Mouse (Mus musculus): ENCODE results near the gene Cldn14. TPM values are rescaled to one million over a fixed set of nuclear protein-coding genes. Genes with fewer than 3 reads are reported as not detected.

Gene Cldn14
- polyA plus RNA-seq, 1 experiment from 2014 or later: not detected

- H3K27me3 ChIP-seq (replicated peaks; ENCODE audit: control insufficient read depth, insufficient read depth, low read length): 0 out of 2 replicates have a peak, but pooled peaks cover 5% of the 10 kb centered on the region
- no peak overlapping the region for H3K4me2 ChIP-seq (ENCODE audit: low read length)
- DNase-seq (ENCODE audit: low spot score) (no peak), ATAC-seq (no peak)
- H3K4me3 ChIP-seq (ENCODE audit: low read depth, low read length): no peak overlapping the region
- H3K9ac ChIP-seq (ENCODE audit: low read length): no peak overlapping the region
- 73% methylated on average over 17 of the region's 17 CpGs for WGBS
- H3K27ac ChIP-seq (ENCODE audit: low read depth, low read length): no peak overlapping the region
- H3K36me3 ChIP-seq (ENCODE audit: control insufficient read depth, insufficient read depth, low read length): no peaks in the 10 kb centered on the region
- H3K9me3 ChIP-seq (replicated peaks; ENCODE audit: control insufficient read depth, low read length): no peaks in the 10 kb centered on the region
- no peaks in the 10 kb centered on the region for H3K4me1 ChIP-seq (ENCODE audit: control insufficient read depth, insufficient read depth, low read length)
These were observed 76.2 kb downstream of the Cldn14 start for GRCm38 (mm10) chr16:93932185-93933168.

GRCm38 (mm10) chr16:93929370-93930032, 79.1 kb downstream of the Cldn14 start:
- Histone ChIP-seq H3K9ac (ENCODE audit: low read length) (no peak overlapping the region), H3K4me3 (ENCODE audit: low read depth, low read length) (no peak overlapping the region), H3K27ac (ENCODE audit: low read depth, low read length) (no peak overlapping the region), H3K4me1 (ENCODE audit: control insufficient read depth, insufficient read depth, low read length) (no peaks in the 10 kb centered on the region), H3K27me3 (replicated peaks; ENCODE audit: control insufficient read depth, insufficient read depth, low read length) (no peaks in the 10 kb centered on the region), H3K36me3 (ENCODE audit: control insufficient read depth, insufficient read depth, low read length) (no peaks in the 10 kb centered on the region), H3K9me3 (replicated peaks; ENCODE audit: control insufficient read depth, low read length) (no peaks in the 10 kb centered on the region), H3K4me2 (ENCODE audit: low read length) (no peak overlapping the region)
- DNase-seq (ENCODE audit: low spot score): no peak
- 93% methylated on average over 17 of the region's 17 CpGs for WGBS
- no peak for ATAC-seq

GRCm38 (mm10) chr16:93925684-93926247, 82.9 kb downstream of the Cldn14 start:
- Histone ChIP-seq H3K9ac (ENCODE audit: low read length) (no peak overlapping the region), H3K4me3 (ENCODE audit: low read depth, low read length) (no peak overlapping the region), H3K9me3 (replicated peaks; ENCODE audit: control insufficient read depth, low read length) (no peaks in the 10 kb centered on the region), H3K4me2 (ENCODE audit: low read length) (no peak overlapping the region), H3K27me3 (replicated peaks; ENCODE audit: control insufficient read depth, insufficient read depth, low read length) (no peaks in the 10 kb centered on the region), H3K36me3 (ENCODE audit: control insufficient read depth, insufficient read depth, low read length) (no peaks in the 10 kb centered on the region), H3K27ac (ENCODE audit: low read depth, low read length) (no peak overlapping the region), H3K4me1 (ENCODE audit: control insufficient read depth, insufficient read depth, low read length) (no peaks in the 10 kb centered on the region)
- no peak for ATAC-seq
- 85% methylated on average over 8 of the region's 8 CpGs for WGBS
- DNase-seq (ENCODE audit: low spot score): no peak

GRCm38 (mm10) chr16:93923788-93924187, 84.8 kb downstream of the Cldn14 start:
- 78% methylated on average over 7 of the region's 7 CpGs for WGBS
- H3K9me3 ChIP-seq (replicated peaks; ENCODE audit: control insufficient read depth, low read length): no peaks in the 10 kb centered on the region
- H3K4me1 ChIP-seq (ENCODE audit: control insufficient read depth, insufficient read depth, low read length): no peaks in the 10 kb centered on the region
- ATAC-seq: no peak
- no peak overlapping the region for H3K4me2 ChIP-seq (ENCODE audit: low read length)
- no peak for DNase-seq (ENCODE audit: low spot score)
- H3K4me3 ChIP-seq (ENCODE audit: low read depth, low read length): no peak overlapping the region
- H3K27ac ChIP-seq (ENCODE audit: low read depth, low read length): no peak overlapping the region
- no peak overlapping the region for H3K9ac ChIP-seq (ENCODE audit: low read length)
- no peaks in the 10 kb centered on the region for H3K36me3 ChIP-seq (ENCODE audit: control insufficient read depth, insufficient read depth, low read length)
- H3K27me3 ChIP-seq (replicated peaks; ENCODE audit: control insufficient read depth, insufficient read depth, low read length): no peaks in the 10 kb centered on the region

- DNase-seq (ENCODE audit: low spot score) (no peak), ATAC-seq (no peak)
- Histone ChIP-seq H3K4me3 (ENCODE audit: low read depth, low read length) (no peak overlapping the region), H3K9me3 (replicated peaks; ENCODE audit: control insufficient read depth, low read length) (no peaks in the 10 kb centered on the region), H3K4me1 (ENCODE audit: control insufficient read depth, insufficient read depth, low read length) (no peaks in the 10 kb centered on the region; the same call in 1 of the 2 replicates), H3K9ac (ENCODE audit: low read length) (no peak overlapping the region), H3K36me3 (ENCODE audit: control insufficient read depth, insufficient read depth, low read length) (no peaks in the 10 kb centered on the region), H3K27me3 (replicated peaks; ENCODE audit: control insufficient read depth, insufficient read depth, low read length) (no peaks in the 10 kb centered on the region), H3K4me2 (ENCODE audit: low read length) (no peak overlapping the region), H3K27ac (ENCODE audit: low read depth, low read length) (no peak overlapping the region)
- 79% methylated on average over 5 of the region's 5 CpGs for WGBS
These were observed 85.7 kb downstream of the Cldn14 start for GRCm38 (mm10) chr16:93922835-93923389.

GRCm38 (mm10) chr16:93920673-93921072, 88.0 kb downstream of the Cldn14 start:
- Histone ChIP-seq H3K4me2 (ENCODE audit: low read length) (no peak overlapping the region), H3K9me3 (replicated peaks; ENCODE audit: control insufficient read depth, low read length) (no peaks in the 10 kb centered on the region), H3K9ac (ENCODE audit: low read length) (no peak overlapping the region), H3K27me3 (replicated peaks; ENCODE audit: control insufficient read depth, insufficient read depth, low read length) (no peaks in the 10 kb centered on the region), H3K27ac (ENCODE audit: low read depth, low read length) (no peak overlapping the region), H3K4me1 (ENCODE audit: control insufficient read depth, insufficient read depth, low read length) (no peaks in the 10 kb centered on the region; the same call in 1 of the 2 replicates), H3K36me3 (ENCODE audit: control insufficient read depth, insufficient read depth, low read length) (no peaks in the 10 kb centered on the region), H3K4me3 (ENCODE audit: low read depth, low read length) (no peak overlapping the region)
- 86% methylated on average over 4 of the region's 4 CpGs for WGBS
- ATAC-seq (no peak), DNase-seq (ENCODE audit: low spot score) (no peak)

- Histone ChIP-seq H3K27ac (ENCODE audit: low read depth, low read length) (no peak overlapping the region), H3K27me3 (replicated peaks; ENCODE audit: control insufficient read depth, insufficient read depth, low read length) (no peaks in the 10 kb centered on the region), H3K4me3 (ENCODE audit: low read depth, low read length) (no peak overlapping the region), H3K9ac (ENCODE audit: low read length) (no peak overlapping the region), H3K4me1 (ENCODE audit: control insufficient read depth, insufficient read depth, low read length) (no peaks in the 10 kb centered on the region; the same call in 1 of the 2 replicates), H3K4me2 (ENCODE audit: low read length) (no peak overlapping the region), H3K36me3 (ENCODE audit: control insufficient read depth, insufficient read depth, low read length) (no peaks in the 10 kb centered on the region), H3K9me3 (replicated peaks; ENCODE audit: control insufficient read depth, low read length) (no peaks in the 10 kb centered on the region)
- DNase-seq (ENCODE audit: low spot score) (no peak), ATAC-seq (no peak)
- 79% methylated on average over 20 of the region's 20 CpGs for WGBS
These were observed 89.4 kb downstream of the Cldn14 start for GRCm38 (mm10) chr16:93919189-93919588.

GRCm38 (mm10) chr16:93918679-93919060, 90.0 kb downstream of the Cldn14 start:
- Histone ChIP-seq H3K4me3 (ENCODE audit: low read depth, low read length) (no peak overlapping the region), H3K27me3 (replicated peaks; ENCODE audit: control insufficient read depth, insufficient read depth, low read length) (no peaks in the 10 kb centered on the region), H3K4me1 (ENCODE audit: control insufficient read depth, insufficient read depth, low read length) (no peaks in the 10 kb centered on the region; the same call in 1 of the 2 replicates), H3K27ac (ENCODE audit: low read depth, low read length) (no peak overlapping the region), H3K9ac (ENCODE audit: low read length) (no peak overlapping the region), H3K4me2 (ENCODE audit: low read length) (peak overlapping the region; percentile 33), H3K36me3 (ENCODE audit: control insufficient read depth, insufficient read depth, low read length) (no peaks in the 10 kb centered on the region), H3K9me3 (replicated peaks; ENCODE audit: control insufficient read depth, low read length) (no peaks in the 10 kb centered on the region)
- 69% methylated on average over 8 of the region's 8 CpGs for WGBS
- ATAC-seq (no peak), DNase-seq (ENCODE audit: low spot score) (no peak)

Data from forebrain, embryonic 14.5 days (tissue).